Mouse (Mus musculus): ENCODE results near the gene Tnfsf4. TPM values are rescaled to one million over a fixed set of nuclear protein-coding genes. Genes with fewer than 3 reads are reported as not detected.

Gene Tnfsf4
- polyA plus RNA-seq (2012; fragmentation: generic; extraction: Trizol) = not detected

DNA sequence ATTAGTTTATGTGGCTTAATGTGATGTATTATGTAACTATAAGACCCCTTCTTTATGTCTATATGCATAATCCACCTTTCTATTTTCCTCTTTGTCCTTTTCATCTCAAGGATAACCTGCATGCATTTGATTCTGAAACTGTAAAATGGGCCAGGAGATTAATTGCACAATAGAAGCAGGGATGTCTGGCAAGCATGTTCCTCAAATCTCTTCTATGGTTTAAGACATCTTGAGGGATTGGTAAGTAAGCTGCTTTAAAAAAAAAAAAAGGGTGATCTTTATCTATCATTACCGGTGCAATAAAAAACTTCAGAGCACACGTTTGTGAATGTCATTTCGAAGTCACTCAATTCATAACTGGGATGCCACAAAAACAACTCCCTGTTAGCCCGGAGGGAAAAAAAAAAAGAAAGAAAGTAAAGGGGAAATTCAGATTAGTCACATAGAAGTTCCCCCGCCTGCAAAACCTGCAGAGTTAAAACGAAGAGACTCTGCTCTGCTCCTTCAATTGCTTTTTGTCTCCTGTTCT lies at the start of gene Tnfsf4:
Gene Tnfsf4 (plus strand): TSS at position 479 of the 529 bp plus-strand sequence.

Other genes with a start within 250 kb of the Tnfsf4 start
- gene Tex50, start 236.1 kb upstream of the Tnfsf4 start, polyA plus RNA-seq (2012; fragmentation: generic; extraction: Trizol) = not detected
- gene Prdx6, start 144.2 kb upstream of the Tnfsf4 start, polyA plus RNA-seq (2012; fragmentation: generic; extraction: Trizol) = 100 to 1,000 TPM; 113 to 252 TPM
- not detected for gene Tnfsf18, start 99.2 kb downstream of the Tnfsf4 start, polyA plus RNA-seq (2012; fragmentation: generic; extraction: Trizol)

Data from C3H10T1/2 (cell line).